Mouse (Mus musculus): ENCODE measurements around the gene Chst1. TPM values are rescaled to one million over a fixed set of nuclear protein-coding genes. Genes with fewer than 3 reads are reported as not detected.

Chst1 gene
- polyA plus RNA-seq, 1 experiment: 57.7 TPM

GRCm38 (mm10) chr2:92645282-92646037, 46.0 kb downstream of the Chst1 start:
- peak in 1 of 2 experiments; percentile 11 for DNase-seq
- no peak overlapping the region for H3K27ac ChIP-seq (ENCODE audit: insufficient read depth, low read length)
- no peaks in the 10 kb centered on the region; the same call in 1 of the 2 replicates for H3K27me3 ChIP-seq (ENCODE audit: control insufficient read depth, insufficient read depth, low read length)
- 49% methylated on average over 7 of the region's 7 CpGs for WGBS
- H3K4me1 ChIP-seq (ENCODE audit: control insufficient read depth, insufficient read depth, low read length): no peaks in the 10 kb centered on the region
- H3K4me3 ChIP-seq (replicated peaks; ENCODE audit: insufficient read depth, low read depth, low read length): no peak overlapping the region
- TF ChIP-seq POLR2A (IDR thresholded peaks at IDR 0.05; ENCODE audit: borderline replicate concordance, insufficient read depth, low read length) (no peak), CTCF (IDR thresholded peaks at IDR 0.05; ENCODE audit: borderline replicate concordance, insufficient read depth, low read depth, low read length) (no peak)

GRCm38 (mm10) chr2:92649154-92649801, 49.8 kb downstream of the Chst1 start:
- no peak overlapping the region for H3K4me3 ChIP-seq (replicated peaks; ENCODE audit: insufficient read depth, low read depth, low read length)
- DNase-seq: no peak
- TF ChIP-seq POLR2A (IDR thresholded peaks at IDR 0.05; ENCODE audit: borderline replicate concordance, insufficient read depth, low read length) (no peak), CTCF (IDR thresholded peaks at IDR 0.05; ENCODE audit: borderline replicate concordance, insufficient read depth, low read depth, low read length) (no peak)
- H3K27ac ChIP-seq (ENCODE audit: insufficient read depth, low read length): no peak overlapping the region
- H3K4me1 ChIP-seq (ENCODE audit: control insufficient read depth, insufficient read depth, low read length): no peaks in the 10 kb centered on the region
- H3K27me3 ChIP-seq (ENCODE audit: control insufficient read depth, insufficient read depth, low read length): no peaks in the 10 kb centered on the region
- WGBS: 77% methylated on average over 5 of the region's 5 CpGs

- H3K4me1 ChIP-seq (ENCODE audit: control insufficient read depth, insufficient read depth, low read length): no peaks in the 10 kb centered on the region
- H3K4me3 ChIP-seq (replicated peaks; ENCODE audit: insufficient read depth, low read depth, low read length): no peak overlapping the region
- DNase-seq: no peak
- 34% methylated on average over 1 of the region's 1 CpGs for WGBS
- TF ChIP-seq POLR2A (IDR thresholded peaks at IDR 0.05; ENCODE audit: borderline replicate concordance, insufficient read depth, low read length): no peak
- no peak overlapping the region for H3K27ac ChIP-seq (ENCODE audit: insufficient read depth, low read length)
- H3K27me3 ChIP-seq (ENCODE audit: control insufficient read depth, insufficient read depth, low read length): no peaks in the 10 kb centered on the region
These were observed 50.9 kb downstream of the Chst1 start for GRCm38 (mm10) chr2:92650428-92650827.

- 85% methylated on average over 7 of the region's 7 CpGs for WGBS
- Histone ChIP-seq H3K4me3 (replicated peaks; ENCODE audit: insufficient read depth, low read depth, low read length) (no peak overlapping the region), H3K27ac (ENCODE audit: insufficient read depth, low read length) (no peak overlapping the region), H3K27me3 (ENCODE audit: control insufficient read depth, insufficient read depth, low read length) (no peaks in the 10 kb centered on the region), H3K4me1 (ENCODE audit: control insufficient read depth, insufficient read depth, low read length) (no peaks in the 10 kb centered on the region)
- TF ChIP-seq POLR2A (IDR thresholded peaks at IDR 0.05; ENCODE audit: borderline replicate concordance, insufficient read depth, low read length) (no peak), CTCF (IDR thresholded peaks at IDR 0.05; ENCODE audit: borderline replicate concordance, insufficient read depth, low read depth, low read length) (no peak)
- no peak for DNase-seq
These were observed 51.8 kb downstream of the Chst1 start for GRCm38 (mm10) chr2:92651294-92651816.

- no peak overlapping the region for H3K4me3 ChIP-seq (replicated peaks; ENCODE audit: insufficient read depth, low read depth, low read length)
- H3K27me3 ChIP-seq (ENCODE audit: control insufficient read depth, insufficient read depth, low read length): no peaks in the 10 kb centered on the region
- no peak for DNase-seq
- TF ChIP-seq POLR2A (IDR thresholded peaks at IDR 0.05; ENCODE audit: borderline replicate concordance, insufficient read depth, low read length): no peak
- TF ChIP-seq CTCF (IDR thresholded peaks at IDR 0.05; ENCODE audit: borderline replicate concordance, insufficient read depth, low read depth, low read length): no peak
- H3K4me1 ChIP-seq (ENCODE audit: control insufficient read depth, insufficient read depth, low read length): no peaks in the 10 kb centered on the region
- no peak overlapping the region for H3K27ac ChIP-seq (ENCODE audit: insufficient read depth, low read length)
- WGBS: 92% methylated on average over 2 of the region's 2 CpGs
These were observed 57.7 kb downstream of the Chst1 start for GRCm38 (mm10) chr2:92657189-92657588.

- 33% methylated on average over 1 of the region's 1 CpGs for WGBS
- Histone ChIP-seq H3K4me3 (replicated peaks; ENCODE audit: insufficient read depth, low read depth, low read length) (no peak overlapping the region), H3K27me3 (ENCODE audit: control insufficient read depth, insufficient read depth, low read length) (no peaks in the 10 kb centered on the region), H3K27ac (ENCODE audit: insufficient read depth, low read length) (no peak overlapping the region), H3K4me1 (ENCODE audit: control insufficient read depth, insufficient read depth, low read length) (no peaks in the 10 kb centered on the region)
- TF ChIP-seq CTCF (IDR thresholded peaks at IDR 0.05; ENCODE audit: borderline replicate concordance, insufficient read depth, low read depth, low read length): no peak
- no peak for TF ChIP-seq POLR2A (IDR thresholded peaks at IDR 0.05; ENCODE audit: borderline replicate concordance, insufficient read depth, low read length)
- no peak for DNase-seq
These were observed 59.0 kb downstream of the Chst1 start for GRCm38 (mm10) chr2:92658293-92659150.

GRCm38 (mm10) chr2:92659491-92660035, 60.1 kb downstream of the Chst1 start:
- WGBS: 81% methylated on average over 7 of the region's 7 CpGs
- no peak for DNase-seq
- no peak overlapping the region for H3K27ac ChIP-seq (ENCODE audit: insufficient read depth, low read length)
- TF ChIP-seq POLR2A (IDR thresholded peaks at IDR 0.05; ENCODE audit: borderline replicate concordance, insufficient read depth, low read length) (no peak), CTCF (IDR thresholded peaks at IDR 0.05; ENCODE audit: borderline replicate concordance, insufficient read depth, low read depth, low read length) (no peak)
- H3K27me3 ChIP-seq (ENCODE audit: control insufficient read depth, insufficient read depth, low read length): no peaks in the 10 kb centered on the region
- H3K4me1 ChIP-seq (ENCODE audit: control insufficient read depth, insufficient read depth, low read length): no peaks in the 10 kb centered on the region
- H3K4me3 ChIP-seq (replicated peaks; ENCODE audit: insufficient read depth, low read depth, low read length): no peak overlapping the region
